13 mouse cellular contexts compared by ENCODE assay signal in the genomic region with DNA sequence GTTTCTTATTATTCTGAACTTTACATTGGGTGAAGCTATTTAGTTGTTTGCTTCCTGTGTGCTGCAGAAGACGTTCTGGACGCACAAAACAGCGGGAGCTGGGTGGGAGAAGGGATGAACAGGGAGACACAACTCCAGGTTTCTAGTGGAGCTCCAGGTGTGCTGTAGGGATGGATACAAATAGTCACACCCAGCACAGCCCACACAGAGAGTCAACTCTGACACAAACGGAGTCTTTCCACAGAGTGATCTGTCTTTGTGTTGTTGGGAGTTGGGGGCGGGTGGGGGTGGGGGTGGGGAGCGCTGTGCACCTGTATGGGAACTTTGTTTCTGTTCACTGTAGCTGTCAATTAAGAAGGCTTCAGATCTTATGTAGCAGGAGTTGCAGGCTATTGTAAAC.
"Had no signal": no experiment of that assay in that cellular context is flagged by ENCODE, and none has a peak within 500 bp of the region (broad histone marks: within the 10 kb centered on the region; RNA-seq: fewer than 3 reads in every experiment).

No protein-coding gene starts in this region.

- H3K9me3 ChIP-seq: kidney, embryonic 15.5 days; liver, embryonic 13.5 days; neural tube, embryonic 12.5 days; neural tube, embryonic 15.5 days had no signal

- H3K4me3 ChIP-seq: kidney, embryonic 15.5 days; left cerebral cortex, adult 2 months; liver, embryonic 13.5 days; neural tube, embryonic 12.5 days; neural tube, embryonic 15.5 days had no signal

- H3K36me3 ChIP-seq: kidney, embryonic 15.5 days; liver, embryonic 13.5 days; neural tube, embryonic 12.5 days; neural tube, embryonic 15.5 days had no signal

- DNase-seq: kidney, postnatal 10 days; layer of hippocampus, postnatal 36 days; liver, embryonic 13.5 days; lung, adult 2 months; lung, postnatal 14 days; midbrain, embryonic 14.5 days; right cerebral cortex, adult 18-20 months; right cerebral cortex, postnatal 14 days; spleen, adult 18-20 months had no signal

- H3K4me1 ChIP-seq: liver, embryonic 13.5 days; neural tube, embryonic 12.5 days had no signal
